Mouse (Mus musculus) olfactory bulb, adult 2 months (tissue): ENCODE measurements around the gene AU022252.

ENCODE experiments used
- CTCF ChIP-seq: fragments of 200-500 bp; IDR thresholded peaks from 2 replicates; pipeline ENCODE4 v1.5.1; 2012; ENCODE audit warnings: low read depth, mild to moderate bottlenecking, low read length, moderate library complexity; ENCODE audit not compliant: insufficient read depth
- POLR2A ChIP-seq: fragments of 200-500 bp; IDR thresholded peaks from 2 replicates; pipeline ENCODE4 v1.6.1; 2012; ENCODE audit warnings: mild to moderate bottlenecking, low read depth, low read length, moderate library complexity; ENCODE audit not compliant: insufficient read depth

- TF ChIP-seq CTCF (no peak), POLR2A (no peak)
Observed at GRCm38 (mm10) chr4:119157186-119157585, 75.3 kb downstream of the AU022252 start.
